Comparison of ENCODE assay signal across 20 mouse cellular contexts in the genomic region with DNA sequence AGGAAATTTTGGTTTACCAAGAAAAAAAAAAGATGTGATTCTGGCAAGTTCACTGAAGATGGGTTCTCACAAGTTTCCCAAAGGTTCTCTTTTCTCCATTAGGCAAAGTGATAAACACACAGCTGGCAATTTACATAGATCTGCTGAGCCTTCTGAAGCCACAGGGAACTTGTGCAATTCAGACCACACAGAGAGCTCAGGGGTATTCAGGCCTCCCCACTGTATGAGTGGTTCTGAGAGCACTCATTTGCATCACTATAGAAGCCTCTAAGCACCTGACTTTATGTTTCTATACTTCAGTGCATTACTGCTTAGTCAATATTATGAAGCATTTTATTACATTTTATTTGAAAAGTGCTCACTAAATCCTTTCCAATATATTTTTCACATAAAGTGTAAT.
DNase-seq lines count a peak whose midpoint lies in the region; ATAC-seq lines count a peak whose summit lies in the region.
"Had no signal": no experiment of that assay in that cellular context is flagged by ENCODE, and none has a peak within 500 bp of the region (broad histone marks: within the 10 kb centered on the region; RNA-seq: fewer than 3 reads in every experiment).

No protein-coding gene starts in this region.

- no peaks in the 10 kb centered on the region for H3K27me3 ChIP-seq in forebrain, embryonic 11.5 days (ENCODE audit: control insufficient read depth, insufficient read depth, low read length)
- no peaks in the 10 kb centered on the region for H3K27me3 ChIP-seq in forebrain, embryonic 10.5 days (ENCODE audit: poor library complexity, severe bottlenecking)
- H3K27me3 ChIP-seq in neural tube, embryonic 12.5 days (replicated peaks) = no peaks in the 10 kb centered on the region
- H3K27me3 ChIP-seq in neural tube, embryonic 15.5 days (replicated peaks) = no peaks in the 10 kb centered on the region
- no peaks in the 10 kb centered on the region for H3K27me3 ChIP-seq in embryonic facial prominence, embryonic 10.5 days (replicated peaks; ENCODE audit: low read depth, poor library complexity, severe bottlenecking)
- H3K27me3 ChIP-seq: embryonic facial prominence, embryonic 13.5 days; heart, embryonic 12.5 days; hindbrain, embryonic 15.5 days had no signal

- peak; percentile 88 for ATAC-seq in forebrain, embryonic 11.5 days (replicated peaks; ENCODE audit: low FRiP score)
- 0 out of 2 replicates have a peak, but pooled peaks have one; percentile 56 for ATAC-seq in neural tube, embryonic 12.5 days (ENCODE audit: low FRiP score, low read depth)
- ATAC-seq in neural tube, embryonic 15.5 days (ENCODE audit: low FRiP score) = no peak
- ATAC-seq: forebrain, embryonic 16.5 days; intestine, embryonic 16.5 days had no signal

- no peak overlapping the region for H3K4me3 ChIP-seq in forebrain, embryonic 11.5 days (ENCODE audit: low read depth, low read length)
- no peak overlapping the region for H3K4me3 ChIP-seq in forebrain, embryonic 10.5 days
- no peak overlapping the region for H3K4me3 ChIP-seq in neural tube, embryonic 12.5 days
- no peak overlapping the region for H3K4me3 ChIP-seq in neural tube, embryonic 15.5 days (replicated peaks)
- no peak overlapping the region for H3K4me3 ChIP-seq in embryonic facial prominence, embryonic 10.5 days
- H3K4me3 ChIP-seq: embryonic facial prominence, embryonic 13.5 days; heart, embryonic 12.5 days; hindbrain, embryonic 10.5 days; hindbrain, embryonic 15.5 days had no signal

- no peak for DNase-seq in forebrain, embryonic 11.5 days (ENCODE audit: low spot score)
- DNase-seq in forebrain, embryonic 10.5 days (ENCODE audit: extremely low spot score, low spot score) = no peak
- peak; percentile 69 for DNase-seq in ES-CJ7 (ENCODE audit: low read depth, low spot score)
- DNase-seq in ZHBTc4 (ENCODE audit: low read depth, low spot score) = peak; percentile 32
- DNase-seq in spleen, postnatal 10 days (ENCODE audit: low spot score in 2 of 2) = no peak
- DNase-seq in embryonic facial prominence, embryonic 10.5 days (ENCODE audit: low spot score) = no peak
- DNase-seq: adrenal gland, adult 2 months; adrenal gland, postnatal 25 days; cerebellum, adult 2 months; cerebellum, postnatal 10 days; gastrocnemius, postnatal 10 days had no signal

- no peak overlapping the region for H3K9ac ChIP-seq in forebrain, embryonic 11.5 days (ENCODE audit: low read length)
- H3K9ac ChIP-seq in neural tube, embryonic 12.5 days = no peak overlapping the region
- no peak overlapping the region for H3K9ac ChIP-seq in neural tube, embryonic 15.5 days (replicated peaks)
- H3K9ac ChIP-seq: embryonic facial prominence, embryonic 13.5 days; heart, embryonic 12.5 days; hindbrain, embryonic 15.5 days had no signal

- no peak overlapping the region for H3K4me2 ChIP-seq in forebrain, embryonic 11.5 days (ENCODE audit: low read depth, low read length, severe bottlenecking)
- no peak overlapping the region for H3K4me2 ChIP-seq in neural tube, embryonic 12.5 days (replicated peaks)
- no peak overlapping the region for H3K4me2 ChIP-seq in neural tube, embryonic 15.5 days
- H3K4me2 ChIP-seq: embryonic facial prominence, embryonic 13.5 days; heart, embryonic 12.5 days; hindbrain, embryonic 15.5 days had no signal

- H3K27ac ChIP-seq in forebrain, embryonic 11.5 days (ENCODE audit: low read depth, low read length) = no peak overlapping the region
- H3K27ac ChIP-seq in forebrain, embryonic 10.5 days = no peak overlapping the region
- no peak overlapping the region for H3K27ac ChIP-seq in neural tube, embryonic 12.5 days
- H3K27ac ChIP-seq in neural tube, embryonic 15.5 days (replicated peaks) = no peak overlapping the region
- no peak overlapping the region for H3K27ac ChIP-seq in embryonic facial prominence, embryonic 10.5 days (replicated peaks)
- H3K27ac ChIP-seq: embryonic facial prominence, embryonic 13.5 days; hindbrain, embryonic 10.5 days; hindbrain, embryonic 15.5 days had no signal

- H3K36me3 ChIP-seq in forebrain, embryonic 11.5 days (ENCODE audit: control insufficient read depth, insufficient read depth, low read length) = no peaks in the 10 kb centered on the region
- no peaks in the 10 kb centered on the region for H3K36me3 ChIP-seq in forebrain, embryonic 10.5 days (replicated peaks)
- H3K36me3 ChIP-seq in neural tube, embryonic 12.5 days = no peaks in the 10 kb centered on the region
- no peaks in the 10 kb centered on the region for H3K36me3 ChIP-seq in neural tube, embryonic 15.5 days
- no peaks in the 10 kb centered on the region for H3K36me3 ChIP-seq in embryonic facial prominence, embryonic 10.5 days (replicated peaks)
- H3K36me3 ChIP-seq: embryonic facial prominence, embryonic 13.5 days; G1E; heart, embryonic 12.5 days; hindbrain, embryonic 10.5 days; hindbrain, embryonic 15.5 days had no signal

- H3K4me1 ChIP-seq in forebrain, embryonic 11.5 days (replicated peaks; ENCODE audit: control insufficient read depth, insufficient read depth, low read length) = no peaks in the 10 kb centered on the region
- H3K4me1 ChIP-seq in forebrain, embryonic 10.5 days = no peaks in the 10 kb centered on the region
- H3K4me1 ChIP-seq in neural tube, embryonic 12.5 days = no peaks in the 10 kb centered on the region
- no peaks in the 10 kb centered on the region for H3K4me1 ChIP-seq in neural tube, embryonic 15.5 days
- H3K4me1 ChIP-seq in embryonic facial prominence, embryonic 10.5 days = no peaks in the 10 kb centered on the region
- H3K4me1 ChIP-seq: embryonic facial prominence, embryonic 13.5 days; heart, embryonic 12.5 days; hindbrain, embryonic 10.5 days; hindbrain, embryonic 15.5 days had no signal

- H3K9me3 ChIP-seq in forebrain, embryonic 11.5 days (ENCODE audit: control insufficient read depth, low read length) = no peaks in the 10 kb centered on the region
- no peaks in the 10 kb centered on the region for H3K9me3 ChIP-seq in forebrain, embryonic 10.5 days
- no peaks in the 10 kb centered on the region for H3K9me3 ChIP-seq in neural tube, embryonic 12.5 days
- no peaks in the 10 kb centered on the region for H3K9me3 ChIP-seq in neural tube, embryonic 15.5 days (replicated peaks)
- no peaks in the 10 kb centered on the region for H3K9me3 ChIP-seq in embryonic facial prominence, embryonic 10.5 days
- H3K9me3 ChIP-seq: embryonic facial prominence, embryonic 13.5 days; G1E; heart, embryonic 12.5 days; hindbrain, embryonic 10.5 days; hindbrain, embryonic 15.5 days had no signal

Comparison
In these comparisons a context has a peak if more than half of its experiments do, and no peak if none do; other contexts are left out.
1. DNase-seq: peak in ES-CJ7 (single experiment) and ZHBTc4 (single experiment); none in forebrain, embryonic 11.5 days (single experiment), forebrain, embryonic 10.5 days (single experiment), spleen, postnatal 10 days (0 of 2) and embryonic facial prominence, embryonic 10.5 days (single experiment).